Mouse (Mus musculus) right cerebral cortex, postnatal 36 days (tissue): ENCODE measurements around the gene Dio1.

Experiments
- DNase-seq, 2 experiments: peaks; one replicate each; pipeline ENCODE4 v3.0.0; 2022; ENCODE audit warnings: low spot score in 2 of 2, mixed read lengths in 1 of 2

Dio1 gene

GRCm38 (mm10) chr4:107300902-107301555, 5.9 kb downstream of the Dio1 start:
- no peak for DNase-seq

GRCm38 (mm10) chr4:107300371-107300770, 6.6 kb downstream of the Dio1 start:
- no peak for DNase-seq

- no peak for DNase-seq
These were observed 7.1 kb downstream of the Dio1 start for GRCm38 (mm10) chr4:107299779-107300340.

DNA sequence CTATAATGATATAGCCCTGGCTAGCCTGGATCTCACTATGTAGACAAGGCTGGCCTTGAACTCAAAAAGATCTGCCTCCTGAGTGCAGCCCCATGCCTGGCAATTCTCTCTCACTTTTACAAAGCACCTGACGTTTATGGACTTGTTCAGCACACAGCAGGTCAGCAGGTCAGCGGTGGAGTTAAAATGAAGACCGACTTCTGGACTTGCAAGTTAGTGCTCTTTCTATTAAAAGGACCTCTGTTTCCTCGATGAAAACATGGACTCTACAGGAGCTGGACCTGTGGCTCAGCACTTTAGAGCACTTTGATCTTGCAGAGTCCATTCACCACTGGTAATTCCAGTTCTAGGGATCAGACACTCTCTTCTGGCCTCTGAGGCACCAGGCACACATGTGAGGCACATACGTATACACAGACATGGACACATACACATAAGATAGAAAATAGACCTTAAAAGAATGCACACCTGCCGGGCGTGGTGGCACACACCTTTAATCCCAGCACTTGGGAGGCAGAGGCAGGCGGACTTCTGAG, 8.8 kb downstream of the Dio1 start:
- DNase-seq, result no peak

DNA sequence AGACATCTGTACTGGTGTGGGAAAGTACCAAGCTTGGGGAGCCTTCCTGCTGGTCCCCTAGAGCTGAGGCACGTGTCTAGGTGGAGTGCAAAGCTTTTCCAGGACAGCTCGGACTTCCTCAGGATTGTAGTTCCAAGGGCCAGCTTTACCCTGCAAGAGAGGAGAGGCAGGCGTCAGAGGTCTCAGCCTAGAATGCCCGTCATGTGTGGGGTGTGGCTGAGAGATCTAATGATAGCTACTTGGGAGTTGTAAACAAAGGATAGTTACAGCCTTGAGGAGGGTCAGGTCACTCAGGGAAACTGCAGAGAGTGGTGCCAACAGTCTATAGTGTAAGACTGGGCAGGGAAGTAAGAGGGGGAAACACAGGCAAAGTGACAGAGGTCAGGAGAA, 14.7 kb downstream of the Dio1 start:
- DNase-seq, result no peak

DNA sequence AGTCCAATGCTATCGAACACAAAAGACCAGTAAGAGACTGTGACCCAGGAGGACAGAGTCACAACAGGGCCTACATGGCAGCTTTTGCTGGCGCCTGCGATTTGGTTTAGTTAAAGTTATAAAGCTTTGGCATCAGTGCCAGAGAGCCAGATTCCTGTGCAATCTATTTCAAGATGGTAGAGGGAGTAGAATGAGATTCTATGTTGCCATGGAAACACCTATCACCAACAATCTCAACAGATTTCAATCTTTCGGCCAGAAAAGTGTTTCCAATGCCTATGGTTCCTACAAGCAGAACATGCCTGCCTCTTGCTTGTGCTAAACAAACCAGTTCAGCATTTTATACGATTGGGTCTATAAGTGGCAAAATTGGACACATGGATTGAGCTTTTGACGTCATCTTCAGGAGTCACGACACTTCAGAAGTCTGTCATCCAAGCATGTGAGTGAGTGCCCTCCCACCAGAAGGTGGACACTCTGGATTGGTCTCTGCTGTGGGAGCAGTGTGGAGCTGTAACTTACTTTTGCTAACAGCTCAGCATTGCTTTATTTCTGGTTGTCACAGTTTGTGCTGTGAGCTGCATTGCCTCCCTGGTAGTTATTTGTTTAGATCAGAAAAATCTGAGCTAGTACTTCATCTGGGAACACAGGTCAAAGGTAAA, 15.2 kb downstream of the Dio1 start:
- no peak for DNase-seq

GRCm38 (mm10) chr4:107287517-107287916, 19.5 kb downstream of the Dio1 start:
- DNase-seq, result no peak

DNA sequence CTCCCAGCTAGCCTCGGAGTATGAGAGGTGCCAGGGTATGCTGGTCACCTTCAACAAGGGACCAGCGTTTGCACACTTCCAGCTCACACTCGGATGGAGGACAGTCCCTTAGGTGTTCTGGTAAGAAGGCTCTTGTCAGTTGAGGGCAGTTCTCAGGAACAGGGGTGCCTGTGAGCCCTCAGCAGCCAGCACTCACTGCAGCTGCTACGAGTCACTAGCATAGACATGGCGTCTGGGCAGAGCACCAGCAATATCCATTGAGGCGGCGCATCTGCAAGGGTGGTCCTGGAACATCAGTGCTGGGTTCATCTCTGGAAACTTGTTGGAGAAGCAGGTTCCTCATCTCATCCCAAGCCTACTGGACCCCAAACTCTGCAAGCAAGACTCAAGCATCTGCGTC, 20.6 kb downstream of the Dio1 start:
- no peak for DNase-seq

DNA sequence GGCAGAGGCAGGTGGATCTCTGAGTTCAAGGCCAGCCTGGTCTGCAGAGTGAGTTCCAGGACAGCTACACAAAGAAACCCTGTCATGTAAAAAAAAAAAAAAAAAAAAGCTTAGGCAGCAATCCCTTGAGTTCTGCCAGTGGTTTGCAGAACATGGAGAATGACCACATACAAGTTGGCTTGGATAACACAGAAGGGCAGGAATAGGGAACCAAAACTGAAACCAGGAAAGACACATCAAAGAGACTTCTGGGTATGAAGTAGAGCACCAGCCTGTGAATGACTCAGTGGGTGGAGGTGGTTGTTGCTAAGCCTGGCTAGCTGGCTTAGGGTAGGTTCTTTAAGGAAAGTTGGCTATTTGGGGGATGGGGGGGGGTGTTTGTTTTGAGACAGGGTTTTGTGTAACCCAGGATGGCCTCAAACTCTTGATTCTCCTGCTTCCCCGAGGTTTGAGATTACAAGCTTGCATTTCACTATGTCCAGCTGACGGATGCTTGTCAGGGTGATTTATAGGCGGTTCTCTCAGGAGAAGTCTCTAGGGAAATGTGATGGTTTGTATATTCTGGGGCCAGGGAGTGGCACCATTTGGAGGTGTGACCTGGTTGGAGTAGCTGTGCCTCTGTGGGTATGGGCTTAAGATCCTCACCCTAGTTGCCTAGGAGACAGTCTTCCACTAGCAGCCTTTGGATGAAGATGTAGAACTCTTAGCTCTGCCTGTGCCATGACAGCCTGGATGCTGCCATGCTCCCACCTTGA, 21.3 kb downstream of the Dio1 start:
- DNase-seq, result no peak

GRCm38 (mm10) chr4:107280843-107281475, 26.0 kb downstream of the Dio1 start:
- DNase-seq, result no peak

DNA sequence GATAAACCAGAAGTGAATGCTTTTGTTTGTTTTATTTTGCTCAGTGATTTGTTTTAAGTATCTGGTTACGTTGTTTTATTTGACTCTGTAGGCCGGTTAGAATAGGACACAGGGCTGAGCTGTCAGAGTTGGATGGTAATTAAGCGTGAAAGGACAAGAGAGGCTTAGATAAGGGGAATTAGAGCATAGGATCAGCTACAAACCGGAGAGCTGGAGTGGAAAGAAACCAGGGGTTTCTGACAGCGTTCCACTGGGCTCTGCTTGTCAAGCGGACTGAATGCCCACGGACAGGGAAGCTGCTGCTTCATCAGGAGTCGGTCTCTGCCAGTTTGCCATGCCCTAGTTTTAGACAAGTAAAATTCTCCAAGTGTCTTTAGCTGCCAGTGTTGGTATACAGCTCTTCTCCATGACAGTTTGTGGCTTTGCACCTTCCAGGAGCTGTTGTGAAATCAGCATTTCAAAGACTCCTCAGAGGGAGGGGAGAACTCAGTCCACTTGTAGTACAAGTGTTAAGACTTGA, 28.7 kb downstream of the Dio1 start:
- DNase-seq, result no peak

DNA sequence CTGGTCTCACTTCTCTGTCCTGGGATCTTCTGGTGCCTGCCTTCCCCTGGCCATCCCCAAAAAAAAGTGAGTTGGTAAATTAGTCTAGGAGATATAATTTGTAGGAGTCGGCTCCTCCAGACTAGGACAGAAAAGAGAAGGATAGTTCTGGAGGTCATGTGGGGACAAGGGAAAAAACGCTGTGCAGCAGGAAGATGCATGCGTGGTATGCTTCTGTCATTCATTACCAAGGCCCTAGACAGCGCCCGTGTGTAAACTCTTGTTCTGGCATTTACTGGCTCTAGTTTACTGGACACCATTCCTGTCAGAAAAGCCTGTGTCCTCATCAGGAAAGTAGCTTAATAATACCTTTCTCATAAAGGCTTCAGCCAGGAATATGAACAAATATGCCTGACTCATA, 32.5 kb downstream of the Dio1 start:
- no peak for DNase-seq

DNA sequence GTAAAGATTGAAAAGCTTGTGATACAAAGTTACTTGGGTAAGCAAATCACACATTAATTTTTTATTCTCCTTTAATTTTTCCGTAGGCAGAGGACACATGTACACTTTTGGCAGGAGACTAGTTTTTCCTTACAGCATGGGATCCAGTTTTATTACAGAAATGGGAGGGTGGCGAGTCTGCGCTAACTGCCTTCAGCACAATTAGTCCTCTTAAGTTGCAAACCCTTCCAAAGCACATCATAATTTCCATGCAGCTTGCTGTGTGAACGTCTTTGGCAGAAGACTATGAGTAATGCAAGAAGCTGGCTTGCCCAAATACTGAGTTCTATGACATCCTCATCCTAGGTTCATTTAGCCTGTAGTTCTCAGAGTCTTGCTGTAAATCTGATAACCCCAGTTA, 33.3 kb downstream of the Dio1 start:
- no peak for DNase-seq

DNA sequence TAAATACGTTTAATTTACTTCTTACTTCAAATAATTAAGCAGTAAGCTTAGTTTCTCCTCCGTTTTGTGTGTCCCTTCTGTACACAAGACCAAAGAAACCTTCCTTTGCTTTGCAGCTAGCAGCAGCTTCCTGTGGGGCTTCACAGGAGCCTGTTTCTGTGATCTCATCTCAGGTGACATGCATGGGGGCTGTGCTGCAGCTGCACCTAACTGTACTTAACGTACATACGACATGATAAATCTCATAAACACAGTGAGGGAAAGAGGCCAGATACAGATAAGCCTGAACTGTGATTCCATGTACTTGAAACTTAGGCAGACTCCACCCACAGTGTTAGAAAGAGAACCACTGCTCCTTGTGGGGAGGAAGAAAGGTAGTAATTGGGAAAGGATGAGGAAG, 47.0 kb downstream of the Dio1 start:
- no peak for DNase-seq

- no peak for DNase-seq
These were observed 52.6 kb downstream of the Dio1 start for GRCm38 (mm10) chr4:107254414-107254813.

GRCm38 (mm10) chr4:107253125-107254091, 53.6 kb downstream of the Dio1 start, which contains the start of the genes Lrrc42 and Hspb11:
Lrrc42 (minus strand) TSS chr4:107253532.
Hspb11 (plus strand) TSS chr4:107253593.
- DNase-seq, result peak; percentile 90 to 93

DNA sequence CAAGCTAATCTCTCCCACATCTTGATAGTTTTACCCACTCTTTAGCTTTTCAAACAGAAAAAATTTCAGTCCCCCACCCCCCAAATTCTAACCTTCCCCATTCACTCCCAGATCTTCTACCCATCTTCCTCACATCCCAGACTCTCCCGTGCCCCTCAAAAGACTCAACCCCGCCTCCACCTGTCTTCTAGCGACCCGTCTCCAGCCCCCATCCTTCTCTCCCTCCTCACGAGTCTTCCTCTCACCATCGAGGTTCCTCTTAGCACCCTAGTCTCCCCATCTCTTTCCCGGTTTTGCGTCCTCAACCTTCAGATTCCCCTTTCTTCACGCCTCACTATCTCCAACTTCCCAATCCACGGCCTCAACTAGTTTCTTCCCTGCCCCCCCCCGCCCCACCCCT, 54.4 kb downstream of the Dio1 start:
- DNase-seq, result no peak

DNA sequence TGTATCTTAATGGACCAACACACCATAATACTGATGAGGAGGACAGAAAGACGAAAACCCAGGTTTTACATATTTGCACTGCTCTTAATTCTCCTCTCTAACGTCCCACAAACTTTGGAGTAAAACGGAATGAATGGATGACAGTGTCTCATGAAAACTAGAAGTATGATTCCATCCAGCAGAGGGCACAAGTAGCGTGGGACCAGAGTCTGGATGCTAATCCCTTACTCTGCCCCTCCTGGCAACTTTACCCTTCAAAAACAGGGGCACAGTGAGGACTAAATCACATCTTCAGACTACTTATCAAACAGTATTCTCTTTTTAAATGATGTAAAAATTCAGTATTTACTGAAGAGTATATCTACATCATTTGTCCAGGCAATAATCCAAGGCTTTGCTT, 56.5 kb downstream of the Dio1 start:
- no peak for DNase-seq

GRCm38 (mm10) chr4:107249471-107249870, 57.5 kb downstream of the Dio1 start:
- no peak for DNase-seq

GRCm38 (mm10) chr4:107248061-107248460, 58.9 kb downstream of the Dio1 start:
- DNase-seq, result no peak
